13 mouse cellular contexts compared by ENCODE assay signal in genomic region chr19:26754016-26754794, GRCm38 (mm10).
A peak's percentile ranks its signal among the peaks of the same experiment; 100 is the strongest.
DNase-seq lines count a peak whose midpoint lies in the region; ATAC-seq lines count a peak whose summit lies in the region.
"Had no signal": no experiment of that assay in that cellular context is flagged by ENCODE, and none has a peak within 500 bp of the region (broad histone marks: within the 10 kb centered on the region; RNA-seq: fewer than 3 reads in every experiment).

No protein-coding gene starts in this region.

- H3K27me3 ChIP-seq in embryonic facial prominence, embryonic 15.5 days: no peaks in the 10 kb centered on the region
- H3K27me3 ChIP-seq in embryonic facial prominence, embryonic 10.5 days (replicated peaks; ENCODE audit: low read depth, poor library complexity, severe bottlenecking): no peaks in the 10 kb centered on the region
- H3K27me3 ChIP-seq in midbrain, embryonic 14.5 days (ENCODE audit: control insufficient read depth, insufficient read depth, low read length): no peaks in the 10 kb centered on the region
- no peaks in the 10 kb centered on the region for H3K27me3 ChIP-seq in midbrain, embryonic 11.5 days (ENCODE audit: control insufficient read depth, insufficient read depth, low read length)
- no peaks in the 10 kb centered on the region for H3K27me3 ChIP-seq in kidney, embryonic 14.5 days (ENCODE audit: control insufficient read depth, insufficient read depth, low read length)
- H3K27me3 ChIP-seq: neural tube, embryonic 12.5 days had no signal

- no peaks in the 10 kb centered on the region for H3K9me3 ChIP-seq in embryonic facial prominence, embryonic 15.5 days (replicated peaks)
- H3K9me3 ChIP-seq in embryonic facial prominence, embryonic 10.5 days: no peaks in the 10 kb centered on the region
- no peaks in the 10 kb centered on the region for H3K9me3 ChIP-seq in midbrain, embryonic 14.5 days (ENCODE audit: control insufficient read depth, low read length)
- H3K9me3 ChIP-seq in midbrain, embryonic 11.5 days (ENCODE audit: control insufficient read depth, low read length): no peaks in the 10 kb centered on the region
- no peaks in the 10 kb centered on the region for H3K9me3 ChIP-seq in kidney, embryonic 14.5 days (ENCODE audit: control insufficient read depth, low read length)
- H3K9me3 ChIP-seq: neural tube, embryonic 12.5 days had no signal

- no peak for DNase-seq in embryonic facial prominence, embryonic 10.5 days (ENCODE audit: low spot score)
- DNase-seq in midbrain, embryonic 14.5 days: no peak
- DNase-seq in midbrain, embryonic 11.5 days (ENCODE audit: low spot score, missing footprints): no peak
- peak; percentile 61 for DNase-seq in lung, postnatal 36 days
- DNase-seq in c-Kit-positive CD71-positive TER-119-positive erythroid progenitor cells, embryonic 14.5 days (ENCODE audit: low spot score): no peak
- no peak for DNase-seq in natural killer cell, adult 2 months (ENCODE audit: low spot score in 2 of 2)
- DNase-seq: layer of hippocampus, adult 9-11 months; right cerebral cortex, postnatal 14 days had no signal

- peaks cover 6% of the 10 kb centered on the region; the same call in 1 of the 2 replicates for H3K36me3 ChIP-seq in embryonic facial prominence, embryonic 15.5 days
- peaks cover 33% of the 10 kb centered on the region for H3K36me3 ChIP-seq in embryonic facial prominence, embryonic 10.5 days (replicated peaks)
- peaks cover 5% of the 10 kb centered on the region; the same call in 1 of the 2 replicates for H3K36me3 ChIP-seq in midbrain, embryonic 14.5 days (ENCODE audit: control insufficient read depth, insufficient read depth, low read length)
- no peaks in the 10 kb centered on the region for H3K36me3 ChIP-seq in midbrain, embryonic 11.5 days (ENCODE audit: control insufficient read depth, insufficient read depth, low read length)
- H3K36me3 ChIP-seq in kidney, embryonic 14.5 days (ENCODE audit: control insufficient read depth, insufficient read depth, low read length): no peaks in the 10 kb centered on the region
- H3K36me3 ChIP-seq: neural tube, embryonic 12.5 days had no signal

- H3K4me1 ChIP-seq in embryonic facial prominence, embryonic 15.5 days: peaks cover 8% of the 10 kb centered on the region; the same call in 1 of the 2 replicates
- peaks cover 25% of the 10 kb centered on the region for H3K4me1 ChIP-seq in embryonic facial prominence, embryonic 10.5 days
- H3K4me1 ChIP-seq in midbrain, embryonic 14.5 days (ENCODE audit: control insufficient read depth, insufficient read depth, low read length): peaks cover 27% of the 10 kb centered on the region; the same call in 1 of the 2 replicates
- peaks cover 9% of the 10 kb centered on the region for H3K4me1 ChIP-seq in midbrain, embryonic 11.5 days (ENCODE audit: control insufficient read depth, insufficient read depth, low read length)
- peaks cover 17% of the 10 kb centered on the region for H3K4me1 ChIP-seq in kidney, embryonic 14.5 days (ENCODE audit: control insufficient read depth, insufficient read depth, low read length)

- no peak overlapping the region for H3K27ac ChIP-seq in embryonic facial prominence, embryonic 15.5 days (replicated peaks)
- H3K27ac ChIP-seq in embryonic facial prominence, embryonic 10.5 days (replicated peaks): no peak overlapping the region
- 0 out of 2 replicates have a peak overlapping the region, but pooled peaks have one; percentile 13 for H3K27ac ChIP-seq in midbrain, embryonic 14.5 days (replicated peaks; ENCODE audit: low read depth, low read length)
- H3K27ac ChIP-seq in midbrain, embryonic 11.5 days (ENCODE audit: low read depth, low read length): no peak overlapping the region
- H3K27ac ChIP-seq in kidney, embryonic 14.5 days (ENCODE audit: low read depth, low read length): peak overlapping the region; percentile 27; the same call in 1 of the 2 replicates
- H3K27ac ChIP-seq: macrophage; neural tube, embryonic 12.5 days had no signal

- ATAC-seq in embryonic facial prominence, embryonic 15.5 days (ENCODE audit: insufficient number of reproducible peaks, low FRiP score, low TSS enrichment, low read depth): 0 out of 2 replicates have a peak, but pooled peaks have one; percentile 34
- no peak for ATAC-seq in midbrain, embryonic 14.5 days (ENCODE audit: low FRiP score, low TSS enrichment)
- ATAC-seq in midbrain, embryonic 11.5 days (ENCODE audit: low FRiP score): no peak
- ATAC-seq in kidney, embryonic 14.5 days (ENCODE audit: low FRiP score, low TSS enrichment): peak; percentile 53; the same call in 1 of the 2 replicates

- H3K4me3 ChIP-seq in embryonic facial prominence, embryonic 15.5 days (replicated peaks): no peak overlapping the region
- H3K4me3 ChIP-seq in embryonic facial prominence, embryonic 10.5 days: no peak overlapping the region
- H3K4me3 ChIP-seq in midbrain, embryonic 14.5 days (replicated peaks; ENCODE audit: low read depth, low read length): no peak overlapping the region
- no peak overlapping the region for H3K4me3 ChIP-seq in midbrain, embryonic 11.5 days (ENCODE audit: low read depth, low read length)
- no peak overlapping the region for H3K4me3 ChIP-seq in kidney, embryonic 14.5 days (ENCODE audit: low read length)
- H3K4me3 ChIP-seq: erythroblast, embryonic 14.5 days; neural tube, embryonic 12.5 days had no signal

- no peak overlapping the region for H3K4me2 ChIP-seq in embryonic facial prominence, embryonic 15.5 days (replicated peaks)
- H3K4me2 ChIP-seq in midbrain, embryonic 14.5 days (ENCODE audit: low read length): peak overlapping the region; percentile 19
- no peak overlapping the region for H3K4me2 ChIP-seq in midbrain, embryonic 11.5 days
- H3K4me2 ChIP-seq in kidney, embryonic 14.5 days (replicated peaks; ENCODE audit: low read depth, low read length): no peak overlapping the region
- H3K4me2 ChIP-seq: neural tube, embryonic 12.5 days had no signal

- WGBS in embryonic facial prominence, embryonic 15.5 days: 74% methylated on average over 10 of the region's 10 CpGs
- 84% methylated on average over 10 of the region's 10 CpGs for WGBS in embryonic facial prominence, embryonic 10.5 days
- WGBS in midbrain, embryonic 14.5 days: 82% methylated on average over 10 of the region's 10 CpGs
- WGBS in midbrain, embryonic 11.5 days: 86% methylated on average over 10 of the region's 10 CpGs
- WGBS in kidney, embryonic 14.5 days: 55% methylated on average over 10 of the region's 10 CpGs

- H3K9ac ChIP-seq in embryonic facial prominence, embryonic 15.5 days: no peak overlapping the region
- no peak overlapping the region for H3K9ac ChIP-seq in midbrain, embryonic 14.5 days (replicated peaks; ENCODE audit: low read length)
- no peak overlapping the region for H3K9ac ChIP-seq in midbrain, embryonic 11.5 days (ENCODE audit: low read length)
- no peak overlapping the region for H3K9ac ChIP-seq in kidney, embryonic 14.5 days (ENCODE audit: low read depth, low read length)
- H3K9ac ChIP-seq: neural tube, embryonic 12.5 days had no signal

Comparison
In these comparisons a context has a peak if more than half of its experiments do, and no peak if none do; other contexts are left out.
1. H3K27ac ChIP-seq: peak in midbrain, embryonic 14.5 days (single experiment) and kidney, embryonic 14.5 days (single experiment); none in embryonic facial prominence, embryonic 15.5 days (single experiment), embryonic facial prominence, embryonic 10.5 days (single experiment) and midbrain, embryonic 11.5 days (single experiment).
2. ATAC-seq: peak in embryonic facial prominence, embryonic 15.5 days (single experiment) and kidney, embryonic 14.5 days (single experiment); none in midbrain, embryonic 14.5 days (single experiment) and midbrain, embryonic 11.5 days (single experiment).